Mouse (Mus musculus) myocyte (in vitro differentiated cells): ENCODE measurements around the gene Arhgef7. TPM values are rescaled to one million over a fixed set of nuclear protein-coding genes. Genes with fewer than 3 reads are reported as not detected.

ENCODE experiments used
- H3K27me3 ChIP-seq: one replicate; pipeline ENCODE4 v1.6.1; 2011; ENCODE audit not compliant: control insufficient read depth, insufficient read depth, insufficient read length
- H3K36me3 ChIP-seq: one replicate; pipeline ENCODE4 v1.6.1; 2011; ENCODE audit not compliant: control insufficient read depth, insufficient read depth
- H3K4me2 ChIP-seq: one replicate; pipeline ENCODE4 v1.6.1; 2011; ENCODE audit warnings: low read depth, control low read depth
- H3K4me3 ChIP-seq: one replicate; pipeline ENCODE4 v1.5.1; 2011; ENCODE audit warnings: mild to moderate bottlenecking, control low read depth, moderate library complexity
- H3K79me2 ChIP-seq: one replicate; pipeline ENCODE4 v1.6.1; 2011; ENCODE audit not compliant: control insufficient read depth, insufficient read depth
- H3ac ChIP-seq: one replicate; pipeline ENCODE4 v1.6.1; 2011; ENCODE audit not compliant: control insufficient read depth, insufficient read length
- CEBPB ChIP-seq: IDR thresholded peaks from 2 replicates; pipeline ENCODE4 v1.6.1; 2011; ENCODE audit warnings: mild to moderate bottlenecking, moderate library complexity; ENCODE audit not compliant: poor library complexity, insufficient read depth, severe bottlenecking
- E2F4 ChIP-seq: IDR thresholded peaks from one replicate; pipeline ENCODE4 v1.6.1; 2011; ENCODE audit warnings: mild to moderate bottlenecking, control low read depth, moderate library complexity; ENCODE audit not compliant: insufficient read depth
- MAX ChIP-seq: IDR thresholded peaks from one replicate; pipeline ENCODE4 v1.6.1; 2011; ENCODE audit warnings: low read depth, mild to moderate bottlenecking, control low read depth
- MYOD1 ChIP-seq, 3 experiments: IDR thresholded peaks; one replicate each; pipeline ENCODE4 v1.6.1; 2011; ENCODE audit warnings: control low read depth in 2 of 3, low read depth in 2 of 3, mild to moderate bottlenecking in 2 of 3, moderate library complexity in 1 of 3; ENCODE audit not compliant: insufficient read length in 2 of 3, control insufficient read depth in 1 of 3
- MYOG ChIP-seq, 3 experiments: IDR thresholded peaks; one replicate each; pipeline ENCODE4 v1.6.1; 2011; ENCODE audit warnings: control low read depth in 2 of 3, low read depth in 2 of 3, mild to moderate bottlenecking in 2 of 3; ENCODE audit not compliant: insufficient read length in 2 of 3, control insufficient read depth in 1 of 3, insufficient read depth in 1 of 3
- POLR2A ChIP-seq: IDR thresholded peaks from one replicate; pipeline ENCODE4 v1.6.1; 2011; ENCODE audit warnings: low read depth, mild to moderate bottlenecking, control low read depth, moderate library complexity; ENCODE audit not compliant: insufficient read length
- POLR2AphosphoS2 ChIP-seq: IDR thresholded peaks from one replicate; pipeline ENCODE4 v1.6.1; 2011; ENCODE audit warnings: low read depth, control low read depth; ENCODE audit not compliant: insufficient read length
- REST ChIP-seq: IDR thresholded peaks from one replicate; pipeline ENCODE4 v1.6.1; 2011; ENCODE audit warnings: mild to moderate bottlenecking, control low read depth, moderate library complexity; ENCODE audit not compliant: insufficient read depth, insufficient read length
- SRF ChIP-seq: IDR thresholded peaks from one replicate; pipeline ENCODE4 v1.6.1; 2011; ENCODE audit warnings: low read depth; ENCODE audit not compliant: control insufficient read depth, insufficient read length
- TCF12 ChIP-seq: IDR thresholded peaks from one replicate; pipeline ENCODE4 v1.6.1; 2011; ENCODE audit warnings: mild to moderate bottlenecking, control low read depth; ENCODE audit not compliant: poor library complexity, insufficient read depth, severe bottlenecking
- TCF3 ChIP-seq: IDR thresholded peaks from one replicate; pipeline ENCODE4 v1.6.1; 2011; ENCODE audit warnings: low read depth, control low read depth; ENCODE audit not compliant: insufficient read length
- USF1 ChIP-seq: IDR thresholded peaks from one replicate; pipeline ENCODE4 v1.6.1; 2011; ENCODE audit warnings: low read depth, mild to moderate bottlenecking, control low read depth, moderate library complexity
- polyA plus RNA-seq: library from polyadenylated mRNA; unstranded; fragments of >200 nt; fragmentation: generic; extraction: Trizol; gene quantifications from one replicate; pipeline ENCODE4 v1.2.1, GENCODE M21; 2012; ENCODE audit warnings: missing spikeins

Arhgef7 gene
- polyA plus RNA-seq, 1 experiment = 24.5 TPM

- no peak for TF ChIP-seq CEBPB
- Histone ChIP-seq H3K36me3 (peaks cover 5% of the 10 kb centered on the region), H3K79me2 (no peaks in the 10 kb centered on the region), H3K4me2 (peak overlapping the region; percentile 18), H3ac (no peak overlapping the region), H3K27me3 (no peaks in the 10 kb centered on the region), H3K4me3 (no peak overlapping the region)
These were observed 70.4 kb downstream of the Arhgef7 start for GRCm38 (mm10) chr8:11797729-11798479.

- Histone ChIP-seq H3K36me3 (peaks cover 5% of the 10 kb centered on the region), H3K27me3 (no peaks in the 10 kb centered on the region)
- TF ChIP-seq MYOD1 (IDR thresholded peaks at IDR 0.05; ENCODE audit: control insufficient read depth in 1 of 3, insufficient read length in 2 of 3, low read depth in 2 of 3) = no peak
- TF ChIP-seq SRF = no peak
- TF ChIP-seq CEBPB = no peak
- TF ChIP-seq USF1 = no peak
- no peak for TF ChIP-seq TCF12
- no peak for TF ChIP-seq POLR2AphosphoS2
- TF ChIP-seq E2F4 = no peak
- no peak for TF ChIP-seq POLR2A
- no peak for TF ChIP-seq REST
- no peak for TF ChIP-seq MAX
- no peak for TF ChIP-seq MYOG (IDR thresholded peaks at IDR 0.05; ENCODE audit: control insufficient read depth in 1 of 3, insufficient read depth in 1 of 3, insufficient read length in 2 of 3, low read depth in 2 of 3)
- TF ChIP-seq TCF3 = no peak
These were observed 71.0 kb downstream of the Arhgef7 start for GRCm38 (mm10) chr8:11798480-11798867.

GRCm38 (mm10) chr8:11799098-11799497 is 71.6 kb downstream of the Arhgef7 start:
- no peaks in the 10 kb centered on the region for H3K27me3 ChIP-seq
- peaks cover 6% of the 10 kb centered on the region for H3K36me3 ChIP-seq
- no peak overlapping the region for H3K4me2 ChIP-seq
- no peaks in the 10 kb centered on the region for H3K79me2 ChIP-seq
- H3ac ChIP-seq = no peak overlapping the region
- H3K4me3 ChIP-seq = no peak overlapping the region
- TF ChIP-seq POLR2AphosphoS2 (no peak), TCF3 (no peak), MAX (no peak), POLR2A (no peak), REST (no peak), USF1 (no peak), TCF12 (no peak), E2F4 (no peak), SRF (no peak), CEBPB (no peak), MYOG (IDR thresholded peaks at IDR 0.05; ENCODE audit: control insufficient read depth in 1 of 3, insufficient read depth in 1 of 3, insufficient read length in 2 of 3, low read depth in 2 of 3) (no peak), MYOD1 (IDR thresholded peaks at IDR 0.05; ENCODE audit: control insufficient read depth in 1 of 3, insufficient read length in 2 of 3, low read depth in 2 of 3) (no peak)

More at GRCm38 (mm10) chr8:11798480-11798867, 71.0 kb downstream of the Arhgef7 start:
- Histone ChIP-seq H3ac (no peak overlapping the region), H3K4me3 (no peak overlapping the region), H3K4me2 (peak overlapping the region; percentile 18), H3K79me2 (no peaks in the 10 kb centered on the region)

GRCm38 (mm10) chr8:11800481-11800880 is 73.0 kb downstream of the Arhgef7 start:
- Histone ChIP-seq H3K4me3 (no peak overlapping the region), H3K4me2 (no peak overlapping the region), H3K36me3 (peaks cover 11% of the 10 kb centered on the region), H3K79me2 (no peaks in the 10 kb centered on the region), H3ac (no peak overlapping the region), H3K27me3 (no peaks in the 10 kb centered on the region)
- TF ChIP-seq POLR2AphosphoS2 (no peak), TCF12 (no peak), REST (no peak), MYOG (IDR thresholded peaks at IDR 0.05; ENCODE audit: control insufficient read depth in 1 of 3, insufficient read depth in 1 of 3, insufficient read length in 2 of 3, low read depth in 2 of 3) (no peak), POLR2A (no peak), MYOD1 (IDR thresholded peaks at IDR 0.05; ENCODE audit: control insufficient read depth in 1 of 3, insufficient read length in 2 of 3, low read depth in 2 of 3) (no peak), USF1 (no peak), E2F4 (no peak), TCF3 (no peak)

- no peaks in the 10 kb centered on the region for H3K27me3 ChIP-seq
These were observed 74.0 kb downstream of the Arhgef7 start for GRCm38 (mm10) chr8:11801571-11801970.

More at GRCm38 (mm10) chr8:11801571-11801970, 74.0 kb downstream of the Arhgef7 start:
- Histone ChIP-seq H3K4me3 (no peak overlapping the region), H3K79me2 (no peaks in the 10 kb centered on the region), H3ac (no peak overlapping the region), H3K36me3 (peaks cover 14% of the 10 kb centered on the region), H3K4me2 (no peak overlapping the region)
- TF ChIP-seq POLR2A (no peak), TCF12 (no peak), TCF3 (no peak), CEBPB (no peak), SRF (no peak), MYOD1 (IDR thresholded peaks at IDR 0.05; ENCODE audit: control insufficient read depth in 1 of 3, insufficient read length in 2 of 3, low read depth in 2 of 3) (no peak), E2F4 (no peak), MAX (no peak), MYOG (IDR thresholded peaks at IDR 0.05; ENCODE audit: control insufficient read depth in 1 of 3, insufficient read depth in 1 of 3, insufficient read length in 2 of 3, low read depth in 2 of 3) (no peak)
